ENCODE assay signal across 11 mouse cellular contexts in genomic region chr17:27207113-27207707, GRCm38 (mm10). TPM values are rescaled to one million over a fixed set of nuclear protein-coding genes. Genes with fewer than 3 reads are reported as not detected.
DNase-seq lines count a peak whose midpoint lies in the region; ATAC-seq and TF ChIP-seq lines count a peak whose summit lies in the region.
"Had no signal": no experiment of that assay in that cellular context is flagged by ENCODE, and none has a peak within 500 bp of the region (broad histone marks: within the 10 kb centered on the region; RNA-seq: fewer than 3 reads in every experiment).

No protein-coding gene starts in this region.

- H3K27ac ChIP-seq in limb, embryonic 10.5 days, result peak overlapping the region; percentile 85
- H3K27ac ChIP-seq in forebrain, embryonic 15.5 days (replicated peaks), result no peak overlapping the region
- no peak overlapping the region for H3K27ac ChIP-seq in layer of hippocampus, adult 2 months

- peaks cover 80% of the 10 kb centered on the region for H3K4me1 ChIP-seq in limb, embryonic 10.5 days
- H3K4me1 ChIP-seq in forebrain, embryonic 15.5 days, result peaks cover 24% of the 10 kb centered on the region

- H3K36me3 ChIP-seq in limb, embryonic 10.5 days, result peaks cover 3% of the 10 kb centered on the region
- H3K36me3 ChIP-seq in forebrain, embryonic 15.5 days, result 0 out of 2 replicates have a peak, but pooled peaks cover under 1% of the 10 kb centered on the region

- no peak overlapping the region for H3K4me2 ChIP-seq in forebrain, embryonic 15.5 days (replicated peaks)
- H3K4me2 ChIP-seq: heart, embryonic 12.5 days had no signal

- H3K9me3 ChIP-seq in limb, embryonic 10.5 days (replicated peaks), result no peaks in the 10 kb centered on the region
- no peaks in the 10 kb centered on the region for H3K9me3 ChIP-seq in forebrain, embryonic 15.5 days
- H3K9me3 ChIP-seq: heart, embryonic 12.5 days had no signal

- peak; percentile 78 for DNase-seq in 3T3-L1 (ENCODE audit: low read depth, low spot score)
- peak; percentile 71 for DNase-seq in 416B (ENCODE audit: low read depth)
- peak; percentile 70 for DNase-seq in limb, embryonic 10.5 days (ENCODE audit: low spot score)
- DNase-seq in layer of hippocampus, adult 2 months (ENCODE audit: low spot score in 2 of 2), result no peak
- no peak for DNase-seq in spleen, postnatal 10 days (ENCODE audit: low spot score in 2 of 2)
- DNase-seq: liver, postnatal 0 days had no signal

- no peak for TF ChIP-seq CTCF in layer of hippocampus, adult 2 months (conservative IDR thresholded peaks at IDR 0.05)

- no peak overlapping the region for H3K9ac ChIP-seq in forebrain, embryonic 15.5 days (replicated peaks)
- H3K9ac ChIP-seq: heart, embryonic 12.5 days; liver, postnatal 0 days had no signal

- H3K27me3 ChIP-seq in limb, embryonic 10.5 days (ENCODE audit: low read depth, poor library complexity, severe bottlenecking), result no peaks in the 10 kb centered on the region
- H3K27me3 ChIP-seq in forebrain, embryonic 15.5 days, result no peaks in the 10 kb centered on the region

- peak; percentile 55 for ATAC-seq in granulocyte monocyte progenitor cell, adult 5-6 weeks (replicated peaks; ENCODE audit: poor library complexity, severe bottlenecking)
- ATAC-seq in forebrain, embryonic 15.5 days (replicated peaks), result no peak
- ATAC-seq: liver, postnatal 0 days had no signal

- H3K4me3 ChIP-seq in limb, embryonic 10.5 days, result peak overlapping the region; percentile 20; the same call in 1 of the 2 replicates
- no peak overlapping the region for H3K4me3 ChIP-seq in forebrain, embryonic 15.5 days
- no peak overlapping the region for H3K4me3 ChIP-seq in layer of hippocampus, adult 2 months
- H3K4me3 ChIP-seq: heart, embryonic 12.5 days had no signal

- WGBS in limb, embryonic 10.5 days, result 29% methylated on average over 11 of the region's 11 CpGs
- WGBS in forebrain, embryonic 15.5 days, result 76% methylated on average over 11 of the region's 11 CpGs

RNA-seq across cellular contexts. Expression of gene Lemd2, which starts 2.9 kb away (rescaled TPM):
- 36.5 and 36.9 TPM in 2 replicates for total RNA-seq in granulocyte monocyte progenitor cell, adult 5-6 weeks (2014; fragmentation: Nextera tagmentation)
- 23.5 and 29.7 TPM in 2 replicates for total RNA-seq in granulocyte monocyte progenitor cell, adult 5-6 weeks (2017)
- 17.9 and 20.2 TPM in 2 replicates for polyA plus RNA-seq in limb, embryonic 10.5 days (2016; fragmentation: Nextera tagmentation; extraction: Ambion mirVana)
- polyA plus RNA-seq in forebrain, embryonic 15.5 days (2015; fragmentation: Nextera tagmentation; extraction: Ambion mirVana), result 22.3 and 23.2 TPM in 2 replicates
- 10 to 100 TPM; 44.6 to 44.7 TPM for total RNA-seq in layer of hippocampus, adult 2 months (2021)

RNA-seq across cellular contexts. Expression of gene Ip6k3, which starts 39.6 kb away (rescaled TPM):
- not detected in 2 replicates for total RNA-seq in granulocyte monocyte progenitor cell, adult 5-6 weeks (2014; fragmentation: Nextera tagmentation)
- not detected in 2 replicates for total RNA-seq in granulocyte monocyte progenitor cell, adult 5-6 weeks (2017)
- not detected in 2 replicates for polyA plus RNA-seq in limb, embryonic 10.5 days (2016; fragmentation: Nextera tagmentation; extraction: Ambion mirVana)
- 0.17 and 0.31 TPM in 2 replicates for polyA plus RNA-seq in forebrain, embryonic 15.5 days (2015; fragmentation: Nextera tagmentation; extraction: Ambion mirVana)
- total RNA-seq in layer of hippocampus, adult 2 months (2021), result under 1 TPM; 0.15 to 0.20 TPM
- total RNA-seq: layer of hippocampus, postnatal 10 days; MEL had no signal

Comparison
In these comparisons a context has a peak if more than half of its experiments do, and no peak if none do; other contexts are left out.
1. DNase-seq: peak in 3T3-L1 (single experiment), 416B (single experiment) and limb, embryonic 10.5 days (single experiment); none in layer of hippocampus, adult 2 months (0 of 2) and spleen, postnatal 10 days (0 of 2).